Mouse (Mus musculus): Measurements from ENCODE around the gene Gm11627.
"Not testable (repeated sequence)": the region's sequence is repeated elsewhere in the genome, so short reads cannot be mapped to it uniquely, and the experiment has no call there.

Gene Gm11627

DNA sequence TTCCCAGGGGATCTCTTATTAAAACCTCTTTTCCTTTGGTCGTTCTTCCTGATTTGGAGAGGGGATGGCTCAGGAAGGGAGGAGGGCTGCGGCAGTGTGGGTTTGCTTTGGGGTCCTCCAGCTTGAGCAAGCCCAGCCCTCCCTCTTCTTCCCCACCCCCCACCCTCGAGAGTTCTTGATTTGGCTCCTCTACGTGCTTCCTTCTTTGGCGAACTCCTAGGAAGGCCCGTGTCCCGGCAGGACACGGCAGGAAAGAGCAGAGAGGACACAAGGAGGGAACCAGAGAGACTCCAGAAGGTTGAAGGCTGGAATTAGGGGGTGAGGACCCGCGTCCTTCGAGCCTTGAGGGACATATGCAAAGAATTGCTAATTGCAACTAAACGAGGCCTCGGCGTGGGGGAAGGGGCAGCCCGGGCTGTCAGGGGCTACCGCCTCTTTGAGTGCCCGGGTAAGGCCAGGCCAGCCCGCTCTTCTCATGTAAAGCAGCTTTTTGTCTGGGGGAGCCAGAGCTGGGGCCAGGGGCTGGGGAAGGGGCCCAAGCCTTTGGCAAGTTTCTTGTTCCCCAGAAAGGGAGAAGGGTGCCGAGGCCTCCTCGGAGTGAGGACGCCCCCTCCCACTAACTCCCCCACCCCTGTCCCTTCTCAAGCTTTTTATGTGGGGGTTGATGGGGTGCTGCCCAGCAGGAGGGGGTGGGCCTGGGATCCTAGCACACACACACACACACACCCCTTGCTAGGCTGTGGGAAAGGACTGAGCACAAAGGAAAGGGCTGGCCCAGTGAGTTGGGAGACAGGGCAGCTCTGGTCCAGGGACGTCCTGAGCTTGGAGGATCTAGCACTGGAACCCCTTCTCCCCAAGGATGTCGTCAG, at the start of gene Gm11627:
Gm11627 (minus strand) TSS at position 297 of the 869 bp plus-strand sequence.
- in situ Hi-C loops (cut with MboI, MseI) = no loop called here

DNA sequence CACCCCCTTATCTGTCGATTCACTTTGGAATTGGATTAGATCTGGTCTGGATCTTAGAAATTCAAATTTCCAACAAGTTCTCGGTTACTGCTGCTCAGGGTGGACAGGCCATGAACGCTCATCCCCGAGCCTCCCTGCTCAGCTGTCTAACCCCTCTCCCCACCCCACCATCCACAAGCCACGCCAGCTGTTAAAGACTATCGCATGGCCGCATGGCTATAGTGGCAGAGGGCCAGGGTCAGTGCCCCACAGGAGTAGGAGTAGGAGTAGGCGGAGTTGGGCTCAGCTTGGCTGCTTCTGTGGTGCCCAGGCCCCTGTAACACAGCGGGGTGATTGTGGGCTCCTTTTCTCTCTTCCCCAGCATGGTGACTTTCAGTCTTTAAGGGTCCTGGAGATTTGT, 49.3 kb upstream of the Gm11627 start:
- in situ Hi-C loops (cut with MboI, MseI) = no loop called here

DNA sequence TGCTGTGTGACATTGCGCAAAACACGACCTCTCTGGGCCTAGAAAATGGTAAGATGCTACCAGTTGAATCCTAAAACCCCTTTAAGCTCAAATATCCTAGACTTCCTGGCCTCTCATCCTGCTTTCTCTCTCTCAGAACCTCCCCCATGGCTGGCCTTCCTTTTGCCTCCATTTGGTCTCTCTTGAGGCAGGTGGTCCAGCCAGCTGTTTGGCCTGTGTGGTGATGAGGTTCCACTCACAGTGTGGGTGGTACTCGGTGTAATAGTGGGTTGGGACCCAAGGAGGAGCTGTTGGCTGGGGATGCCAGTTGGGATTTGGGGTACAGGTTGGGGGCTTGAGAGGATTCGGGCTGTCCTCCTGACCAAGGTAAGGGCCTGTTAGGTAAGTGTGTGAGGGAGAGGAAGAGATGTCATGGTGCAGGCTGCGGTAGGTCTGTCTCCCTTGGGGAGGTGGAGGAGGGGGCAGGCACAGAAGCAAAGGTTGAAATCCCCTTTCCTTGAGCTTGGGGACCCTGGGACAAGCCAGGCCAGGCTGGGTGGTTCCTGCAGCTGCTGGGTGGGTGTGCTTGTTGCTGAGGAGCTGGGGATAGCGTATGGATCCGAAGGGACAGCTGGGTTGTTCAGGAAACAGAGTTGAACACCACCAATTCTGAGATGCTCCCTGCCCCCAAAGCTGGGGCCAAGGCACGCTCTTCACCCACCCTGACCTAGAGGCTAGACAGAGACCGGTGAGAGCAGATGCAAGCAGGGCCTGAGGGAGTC, 48.1 kb upstream of the Gm11627 start:
- in situ Hi-C loops (cut with MboI, MseI) = no loop called here

DNA sequence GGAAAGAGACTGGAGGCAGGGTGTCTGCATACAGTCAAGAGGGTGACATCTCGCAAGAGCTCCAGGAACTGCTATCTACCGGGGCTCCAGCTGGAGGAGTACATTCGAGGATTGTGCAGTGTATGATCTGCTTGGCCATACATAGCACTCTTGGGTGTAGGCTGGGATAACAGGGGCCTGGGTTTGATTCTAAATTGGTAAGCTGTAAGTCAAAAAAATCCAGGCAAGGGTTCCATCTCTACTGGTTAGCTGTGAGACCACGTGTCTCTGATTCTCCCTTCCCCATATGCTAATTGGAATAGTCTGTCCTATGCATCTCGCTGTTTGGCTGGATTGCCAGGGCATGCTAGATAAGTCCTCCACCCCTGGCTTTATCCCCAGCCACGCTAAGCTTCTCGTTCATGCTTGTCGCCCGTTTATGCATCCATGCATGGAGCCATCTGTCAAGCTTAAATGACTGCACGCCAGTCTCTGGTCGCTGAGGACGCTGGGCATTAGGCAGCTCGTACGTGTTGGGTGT, 45.7 kb upstream of the Gm11627 start:
- in situ Hi-C loops (cut with MboI, MseI) = no loop called here

DNA sequence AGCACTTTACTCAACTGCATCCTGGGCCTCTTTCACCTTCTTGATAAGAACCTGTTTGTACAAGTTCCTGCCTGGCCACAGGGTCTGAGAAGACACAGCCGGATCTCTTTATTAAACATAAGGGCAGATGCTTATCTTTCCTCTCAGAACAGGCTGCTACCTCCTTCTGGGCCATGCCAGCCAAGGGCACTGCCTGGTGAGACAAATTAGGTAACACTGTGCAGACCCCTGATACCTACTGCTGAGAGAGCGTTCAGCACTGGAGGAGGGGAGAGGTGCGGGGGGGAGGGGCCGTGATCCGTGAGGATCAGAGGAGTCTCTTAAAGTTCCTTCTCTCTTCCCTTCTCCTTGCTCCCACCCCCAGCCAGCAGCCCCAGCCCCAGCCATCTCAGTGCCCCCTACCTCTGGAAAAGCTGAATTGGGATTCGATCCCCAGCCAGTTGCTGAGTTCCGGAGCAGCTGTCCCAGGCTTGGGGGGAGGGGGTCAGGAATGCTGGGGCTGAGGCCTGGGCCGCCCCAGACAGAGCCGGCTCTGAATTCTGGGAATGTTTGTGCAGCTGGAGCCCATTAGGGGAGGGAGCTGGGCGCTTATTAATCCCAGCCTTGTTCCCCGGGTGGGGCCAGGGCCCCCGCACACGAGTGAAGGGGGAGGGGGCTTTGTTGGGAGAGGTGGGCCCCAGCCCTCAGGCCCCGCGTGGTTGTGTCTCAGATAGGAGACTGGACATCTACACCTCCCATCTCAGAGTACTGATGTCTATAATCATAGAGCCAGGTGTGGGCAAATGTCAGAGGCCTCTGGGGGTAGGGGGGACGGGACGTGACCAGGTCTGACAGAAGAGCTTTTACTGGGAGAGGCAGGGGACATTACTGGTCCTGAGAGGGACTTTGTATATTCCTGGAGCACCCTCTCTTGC, 44.9 kb upstream of the Gm11627 start:
- in situ Hi-C loops (cut with MboI, MseI) = no loop called here

DNA sequence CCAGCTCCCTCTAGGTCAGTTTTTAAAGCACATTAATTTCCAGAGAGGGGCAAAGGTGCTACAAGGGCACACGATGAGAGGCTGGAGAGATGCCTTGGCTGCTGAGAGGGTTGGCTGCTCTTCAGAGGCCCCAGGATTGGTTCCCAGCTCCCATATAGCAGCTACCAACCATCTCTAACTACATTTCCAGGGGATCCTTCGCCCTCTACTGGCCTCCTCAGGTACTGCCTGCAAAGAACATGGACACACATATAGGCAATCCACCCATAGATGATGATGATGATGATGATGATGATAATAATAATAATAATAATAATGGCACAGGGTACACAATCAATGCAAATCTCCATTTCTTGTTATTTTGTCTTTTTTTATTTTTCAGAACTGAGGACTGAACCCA, 40.2 kb upstream of the Gm11627 start:
- in situ Hi-C loops (cut with MboI, MseI) = no loop called here

DNA sequence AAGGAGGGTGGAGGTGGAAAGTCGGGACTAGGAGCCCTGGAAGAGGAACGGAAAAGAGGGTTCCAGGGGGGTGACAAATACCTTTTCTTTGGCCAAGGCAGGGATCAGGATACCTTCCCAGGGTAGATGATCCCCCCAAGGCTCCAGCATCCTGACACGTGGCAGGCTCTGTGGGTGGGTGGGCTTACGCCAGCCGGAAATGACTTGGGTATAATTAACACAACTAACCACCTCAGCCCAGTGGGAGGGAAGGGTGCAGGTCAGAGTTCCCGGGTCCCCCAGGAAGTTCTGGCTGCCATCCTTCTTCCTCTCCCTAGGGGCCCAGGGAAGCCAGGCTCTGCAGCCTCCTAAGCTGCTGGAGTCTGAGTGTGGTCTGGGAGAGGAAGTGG, 32.0 kb upstream of the Gm11627 start:
- in situ Hi-C loops (cut with MboI, MseI) = no loop called here

DNA sequence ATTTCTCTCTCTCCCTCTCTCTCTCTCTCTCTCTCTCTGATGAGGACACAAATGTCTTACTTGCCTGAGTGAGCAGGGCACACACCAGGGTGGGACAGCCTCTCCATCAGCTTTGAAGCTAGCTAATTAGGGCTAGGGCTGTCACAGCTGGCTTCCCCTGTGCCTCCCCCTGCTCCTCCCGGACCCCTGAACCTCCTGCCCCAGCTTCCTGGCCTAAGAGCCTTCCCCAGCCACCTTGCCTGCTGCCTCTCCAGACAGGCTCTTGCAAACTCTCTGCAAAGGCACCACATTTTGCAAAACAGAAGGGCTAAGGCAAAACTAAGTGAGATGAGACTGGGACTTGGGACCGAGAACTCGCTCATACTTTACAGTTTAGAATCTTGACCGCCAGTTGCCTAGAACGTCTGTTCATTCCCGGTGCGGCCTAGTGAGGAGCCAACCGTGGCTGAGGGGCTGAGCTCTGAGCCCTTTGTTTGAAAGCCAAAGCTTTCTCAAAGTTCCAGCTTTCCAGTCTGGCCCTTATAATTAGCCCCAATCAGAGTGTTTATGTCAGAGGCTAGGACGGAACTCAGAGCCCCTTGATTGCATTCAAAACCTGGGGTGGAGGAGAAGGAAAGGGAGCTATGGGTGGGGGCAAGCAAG, 31.5 kb upstream of the Gm11627 start:
- in situ Hi-C loops (cut with MboI, MseI) = no loop called here

DNA sequence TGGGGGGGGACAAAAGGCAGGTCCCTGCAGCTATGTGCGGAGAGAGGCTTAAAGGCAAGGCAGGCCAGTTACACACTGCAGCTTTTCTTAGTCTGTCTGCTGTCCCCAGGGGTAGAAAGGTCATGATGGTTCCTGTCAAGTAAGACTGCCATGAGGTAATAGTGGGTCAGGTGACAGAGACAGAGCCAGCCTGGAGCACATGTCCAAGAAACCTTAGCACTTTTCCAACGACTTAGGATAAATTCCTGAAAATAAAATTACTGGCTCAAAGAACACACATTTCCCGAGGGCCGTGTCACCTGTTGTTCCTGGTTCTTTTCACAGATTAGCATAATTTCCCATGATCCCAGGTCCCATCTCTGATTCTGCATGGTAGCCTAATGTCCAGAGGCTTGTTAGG, 31.0 kb upstream of the Gm11627 start:
- in situ Hi-C loops (cut with MboI, MseI) = no loop called here

DNA sequence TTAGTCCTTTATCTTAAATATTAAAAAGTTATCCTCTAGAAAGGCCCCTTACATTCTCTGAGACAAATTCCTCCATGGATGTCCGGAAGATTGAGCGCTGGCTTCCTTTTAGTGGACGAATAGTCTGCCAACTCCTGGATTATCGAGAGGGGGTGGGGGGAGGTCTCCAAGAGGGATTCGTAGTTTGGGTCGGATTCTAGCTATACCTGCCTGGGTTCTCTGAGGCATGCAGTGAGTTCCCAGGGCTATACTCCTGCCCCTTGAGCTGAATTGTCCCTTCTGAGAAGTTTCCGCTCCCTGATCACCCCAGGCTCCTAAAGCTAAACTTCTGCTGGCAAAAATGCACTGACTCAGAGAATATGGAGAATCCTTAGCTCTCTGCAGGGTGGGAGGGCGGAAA, 30.2 kb upstream of the Gm11627 start:
- in situ Hi-C loops (cut with MboI, MseI) = no loop called here

DNA sequence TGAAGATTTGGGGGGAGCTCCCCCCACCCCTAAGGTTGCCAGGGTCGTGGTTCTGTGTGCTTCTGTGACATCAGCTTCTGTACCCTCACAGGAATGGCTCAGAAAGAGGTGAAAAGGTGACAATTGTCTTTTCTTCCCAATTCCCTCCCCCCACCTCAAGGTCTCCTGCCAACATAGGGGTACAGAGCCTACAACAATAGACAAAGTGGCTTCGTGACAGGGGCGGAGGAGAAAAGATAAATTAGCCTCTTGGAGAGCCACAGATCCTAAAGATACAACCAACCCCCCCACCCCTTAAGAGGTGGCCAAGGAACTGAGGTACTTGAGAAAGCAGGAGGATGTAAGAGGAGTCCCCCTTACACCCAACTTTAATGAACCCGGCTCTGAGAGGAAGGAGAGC, 29.4 kb upstream of the Gm11627 start:
- in situ Hi-C loops (cut with MboI, MseI) = no loop called here

DNA sequence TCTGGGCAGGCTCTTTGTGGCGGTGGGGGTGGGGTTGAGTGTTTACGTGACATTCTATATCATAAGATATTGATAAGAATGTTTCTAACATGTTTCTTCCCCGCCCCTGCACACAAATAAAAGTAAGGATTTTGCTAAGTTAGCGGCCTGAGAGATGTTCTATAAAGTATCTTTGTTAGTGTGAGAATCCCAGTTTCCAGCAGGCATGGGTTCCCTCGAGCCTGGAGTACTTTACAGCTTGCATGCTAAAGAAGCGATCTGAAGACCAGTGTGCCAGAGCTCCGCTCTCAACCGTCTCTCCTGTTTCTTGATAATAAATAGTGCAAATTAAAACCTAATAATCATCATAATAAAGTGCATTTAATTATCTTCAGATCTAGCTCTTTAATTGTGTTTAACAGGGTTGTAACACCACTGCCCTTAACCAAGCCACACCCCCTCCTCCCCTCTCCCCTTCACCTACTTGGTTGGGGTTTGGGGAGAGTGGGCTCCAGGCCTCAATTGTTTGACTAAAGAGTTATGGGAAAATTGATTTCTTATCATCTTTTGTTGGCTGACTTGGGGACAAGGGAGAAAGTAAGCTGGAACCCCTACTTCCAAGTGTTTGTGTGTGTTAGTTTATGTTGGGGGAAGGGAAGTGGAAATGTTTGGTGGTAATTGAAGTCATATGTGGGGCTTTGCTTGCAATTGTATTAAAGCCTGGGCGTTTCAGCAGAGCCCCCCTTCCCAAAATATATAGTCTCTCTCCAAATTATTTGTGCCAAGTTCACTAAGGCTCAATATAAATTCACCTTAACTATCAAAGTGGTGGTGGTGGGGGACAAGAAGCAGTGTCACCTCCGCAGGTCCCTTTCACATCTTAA, 28.7 kb upstream of the Gm11627 start:
- in situ Hi-C loops (cut with MboI, MseI) = no loop called here

DNA sequence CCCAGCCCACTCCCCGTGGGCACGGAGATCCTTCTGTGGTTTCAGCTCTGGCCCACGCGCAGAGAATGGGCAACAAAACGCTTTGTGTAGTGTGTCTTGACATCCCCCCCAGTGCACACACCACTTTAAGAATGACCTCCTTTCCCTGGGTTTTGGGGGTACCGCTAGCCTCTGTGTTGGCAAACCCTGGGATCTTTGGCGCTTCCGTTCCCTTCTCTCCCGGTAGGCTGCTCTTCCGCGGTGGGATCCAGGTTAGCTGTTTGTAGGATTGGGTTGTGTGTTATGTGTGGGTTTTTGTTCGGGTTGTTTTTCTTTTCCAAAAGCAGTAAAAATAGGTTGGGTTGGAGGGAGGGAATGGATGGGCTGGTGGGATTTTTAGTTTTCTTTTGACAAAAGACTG, 27.9 kb upstream of the Gm11627 start:
- in situ Hi-C loops (cut with MboI, MseI) = not testable (repeated sequence)

DNA sequence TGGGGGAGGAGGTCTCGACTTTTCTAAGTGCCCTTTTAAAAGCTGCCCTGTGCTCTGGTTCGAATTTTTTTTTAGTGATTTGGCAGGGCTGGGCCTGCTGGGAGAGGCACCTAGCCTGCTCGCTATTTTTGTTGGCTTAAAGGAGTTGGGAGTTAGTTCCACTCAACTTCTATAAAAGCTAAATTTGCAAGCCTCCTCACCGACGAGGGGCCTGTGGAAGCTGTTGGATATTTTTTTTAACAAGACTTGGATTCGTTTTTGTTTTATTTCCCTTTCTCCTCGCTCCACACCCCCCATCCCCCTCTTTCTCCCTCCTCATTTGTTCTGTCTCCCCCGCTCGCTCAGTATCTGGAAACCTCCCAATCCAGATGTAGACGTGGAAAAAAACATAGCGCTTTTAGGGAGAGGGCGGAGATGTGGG, 27.5 kb upstream of the Gm11627 start:
- in situ Hi-C loops (cut with MboI, MseI) = no loop called here

DNA sequence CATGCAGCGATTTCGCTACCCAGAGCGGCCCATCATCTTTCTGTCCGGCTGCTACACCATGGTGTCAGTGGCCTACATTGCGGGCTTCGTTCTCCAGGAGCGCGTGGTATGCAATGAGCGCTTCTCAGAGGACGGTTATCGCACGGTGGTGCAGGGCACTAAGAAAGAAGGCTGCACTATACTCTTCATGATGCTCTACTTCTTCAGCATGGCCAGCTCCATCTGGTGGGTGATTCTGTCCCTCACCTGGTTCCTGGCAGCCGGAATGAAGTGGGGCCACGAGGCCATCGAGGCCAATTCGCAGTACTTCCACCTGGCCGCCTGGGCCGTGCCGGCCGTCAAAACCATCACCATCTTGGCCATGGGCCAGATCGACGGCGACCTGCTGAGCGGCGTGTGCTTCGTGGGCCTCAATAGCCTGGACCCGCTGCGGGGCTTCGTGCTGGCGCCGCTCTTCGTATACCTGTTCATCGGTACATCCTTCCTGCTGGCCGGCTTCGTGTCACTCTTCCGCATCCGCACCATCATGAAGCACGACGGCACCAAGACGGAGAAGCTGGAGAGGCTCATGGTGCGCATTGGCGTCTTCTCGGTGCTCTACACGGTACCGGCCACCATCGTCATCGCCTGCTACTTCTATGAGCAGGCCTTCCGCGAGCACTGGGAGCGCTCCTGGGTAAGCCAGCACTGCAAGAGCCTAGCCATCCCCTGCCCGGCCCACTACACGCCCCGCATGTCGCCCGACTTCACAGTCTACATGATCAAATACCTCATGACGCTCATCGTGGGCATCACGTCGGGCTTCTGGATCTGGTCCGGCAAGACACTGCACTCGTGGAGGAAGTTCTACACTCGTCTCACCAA, 26.5 kb upstream of the Gm11627 start:
- in situ Hi-C loops (cut with MboI, MseI) = no loop called here

DNA sequence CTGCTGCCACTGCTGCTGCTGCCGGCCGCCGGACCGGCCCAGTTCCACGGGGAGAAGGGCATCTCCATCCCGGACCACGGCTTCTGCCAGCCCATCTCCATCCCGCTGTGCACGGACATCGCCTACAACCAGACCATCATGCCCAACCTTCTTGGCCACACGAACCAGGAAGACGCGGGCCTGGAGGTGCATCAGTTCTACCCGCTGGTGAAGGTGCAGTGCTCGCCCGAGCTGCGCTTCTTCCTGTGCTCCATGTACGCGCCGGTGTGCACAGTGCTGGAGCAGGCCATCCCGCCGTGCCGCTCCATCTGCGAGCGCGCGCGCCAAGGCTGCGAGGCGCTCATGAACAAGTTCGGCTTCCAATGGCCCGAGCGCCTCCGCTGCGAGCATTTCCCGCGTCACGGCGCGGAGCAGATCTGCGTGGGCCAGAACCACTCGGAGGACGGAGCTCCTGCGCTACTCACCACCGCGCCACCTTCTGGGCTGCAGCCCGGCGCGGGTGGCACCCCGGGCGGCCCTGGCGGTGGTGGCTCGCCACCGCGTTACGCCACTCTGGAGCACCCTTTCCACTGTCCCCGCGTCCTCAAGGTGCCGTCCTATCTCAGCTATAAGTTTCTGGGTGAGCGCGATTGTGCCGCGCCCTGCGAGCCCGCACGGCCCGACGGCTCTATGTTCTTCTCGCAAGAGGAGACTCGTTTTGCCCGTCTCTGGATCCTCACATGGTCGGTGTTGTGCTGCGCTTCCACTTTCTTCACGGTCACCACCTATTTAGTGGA, 25.7 kb upstream of the Gm11627 start:
- in situ Hi-C loops (cut with MboI, MseI) = no loop called here

DNA sequence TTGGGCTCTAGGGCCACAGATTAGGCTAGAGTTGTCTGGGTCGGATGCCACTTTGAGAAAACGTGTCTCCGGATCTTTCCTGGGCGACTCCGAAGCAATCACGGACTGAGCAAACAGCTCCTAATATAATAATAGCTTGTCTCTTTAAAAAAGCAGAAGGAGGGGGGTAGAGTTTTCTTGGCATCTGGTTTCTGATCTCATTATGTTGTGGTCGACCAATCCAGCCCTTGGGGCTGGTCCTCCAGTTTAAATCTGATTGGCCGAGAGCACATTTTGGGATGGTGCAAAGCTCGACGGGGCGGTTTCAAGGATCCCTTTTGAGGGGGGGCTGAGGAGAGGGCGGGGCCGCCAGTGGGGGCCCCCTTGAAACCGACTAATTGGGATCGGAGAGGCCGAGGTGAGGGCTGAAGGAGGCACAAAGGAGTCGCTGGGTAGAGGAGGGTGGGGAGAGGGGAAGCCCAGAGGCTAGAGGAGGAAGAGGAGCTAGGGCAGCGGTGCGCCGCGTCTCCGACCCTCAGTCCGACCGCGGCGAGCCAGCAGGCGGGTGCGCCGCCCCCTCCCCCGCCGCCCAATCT, 24.8 kb upstream of the Gm11627 start, which contains the start of gene Fzd2:
Fzd2 (plus strand) TSS at position 387 of the 575 bp plus-strand sequence.
- in situ Hi-C loops (cut with MboI, MseI) = no loop called here

DNA sequence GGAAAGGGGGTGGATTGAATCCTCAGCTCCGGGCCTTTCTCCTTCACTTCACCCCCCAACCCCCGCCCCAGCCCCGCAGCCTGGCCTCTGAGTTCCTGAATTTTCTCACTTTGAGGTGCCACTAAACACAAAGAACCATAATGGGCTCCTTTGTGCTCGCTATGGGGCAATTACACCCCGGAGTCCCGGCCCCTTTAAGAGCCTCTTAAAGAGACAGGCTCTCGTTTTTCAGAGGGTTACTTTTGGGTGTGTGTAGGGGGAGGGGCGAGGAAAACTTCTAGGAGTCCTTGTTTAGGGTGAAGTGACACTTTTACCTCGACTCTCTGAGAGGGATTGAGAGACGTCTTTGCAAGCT, 24.2 kb upstream of the Gm11627 start:
- in situ Hi-C loops (cut with MboI, MseI) = no loop called here
